Mouse (Mus musculus) lung, embryonic 15.5 days (tissue): ENCODE data around the gene Fbxw9. TPM values are rescaled to one million over a fixed set of nuclear protein-coding genes. Genes with fewer than 3 reads are reported as not detected.

Experiments
- ATAC-seq: fragments of 200-750 bp; cut with Nextera tagmentation; 2 replicates; pipeline ENCODE4 v1.8.0; 2017; ENCODE audit warnings: moderate number of reproducible peaks, borderline replicate concordance; ENCODE audit not compliant: low FRiP score, low TSS enrichment; ENCODE audit errors: extremely low read depth
- H3K27ac ChIP-seq: fragments of 300-500 bp; sonication (generic); 2 replicates; pipeline ENCODE4 v1.5.1; 2015; ENCODE audit warnings: moderate library complexity, mild to moderate bottlenecking, inconsistent platforms
- H3K27me3 ChIP-seq: fragments of 300-500 bp; sonication (generic); 2 replicates; pipeline ENCODE4 v1.6.1; 2015; ENCODE audit warnings: inconsistent platforms
- H3K36me3 ChIP-seq: fragments of 300-500 bp; sonication (generic); 2 replicates; pipeline ENCODE4 v1.6.1; 2015; ENCODE audit warnings: inconsistent platforms
- H3K4me1 ChIP-seq: fragments of 300-500 bp; sonication (generic); 2 replicates; pipeline ENCODE4 v1.6.1; 2015; ENCODE audit warnings: inconsistent platforms
- H3K4me2 ChIP-seq: fragments of 300-500 bp; sonication (generic); 2 replicates; pipeline ENCODE4 v1.6.1; 2015; ENCODE audit warnings: inconsistent platforms, mild to moderate bottlenecking, moderate library complexity
- H3K4me3 ChIP-seq: fragments of 300-500 bp; sonication (generic); 2 replicates; pipeline ENCODE4 v1.5.1; 2015; ENCODE audit warnings: mild to moderate bottlenecking, inconsistent platforms
- H3K9ac ChIP-seq: fragments of 300-500 bp; sonication (generic); 2 replicates; pipeline ENCODE4 v1.6.1; 2015; ENCODE audit warnings: inconsistent platforms
- H3K9me3 ChIP-seq: fragments of 300-500 bp; sonication (generic); 2 replicates; pipeline ENCODE4 v1.6.1; 2016; ENCODE audit warnings: inconsistent platforms
- WGBS: fragments of 180-500 bp; shearing (Covaris S2); methylation state at CpG from one replicate; pipeline ENCODE4 v1.1.7; 2015; 5-methylcytosine and 5-hydroxymethylcytosine counted together
- polyA plus RNA-seq: library from polyadenylated mRNA; unstranded; fragments of >200 nt; fragmentation: Nextera tagmentation; extraction: Ambion mirVana; gene quantifications from 2 replicates; pipeline ENCODE4 v1.2.1, GENCODE M21; 2015

Gene Fbxw9
- polyA plus RNA-seq, 1 experiment from 2014 or later = 28.4 TPM

GRCm38 (mm10) chr8:85037681-85038531 lies 21.9 kb upstream of the Fbxw9 start:
- H3K9ac ChIP-seq = peak overlapping the region; percentile 93
- H3K27me3 ChIP-seq = no peaks in the 10 kb centered on the region
- peak overlapping the region; percentile 90 for H3K4me3 ChIP-seq
- H3K4me1 ChIP-seq = peaks cover 34% of the 10 kb centered on the region
- H3K36me3 ChIP-seq = peaks cover 36% of the 10 kb centered on the region
- peak overlapping the region; percentile 100 for H3K27ac ChIP-seq
- ATAC-seq = peak; percentile 9; the same call in 1 of the 2 replicates
- H3K9me3 ChIP-seq = no peaks in the 10 kb centered on the region
- 2% methylated on average over 43 of the region's 57 CpGs for WGBS
- H3K4me2 ChIP-seq = peak overlapping the region; percentile 86

GRCm38 (mm10) chr8:85043619-85044018 lies 16.2 kb upstream of the Fbxw9 start:
- Histone ChIP-seq H3K4me2 (no peak overlapping the region), H3K9ac (no peak overlapping the region), H3K9me3 (no peaks in the 10 kb centered on the region), H3K27ac (no peak overlapping the region), H3K4me3 (no peak overlapping the region), H3K4me1 (peaks cover 8% of the 10 kb centered on the region), H3K36me3 (peaks cover 83% of the 10 kb centered on the region), H3K27me3 (no peaks in the 10 kb centered on the region)
- ATAC-seq = no peak
- 87% methylated on average over 6 of the region's 6 CpGs for WGBS

GRCm38 (mm10) chr8:85057367-85057766 lies 2.5 kb upstream of the Fbxw9 start:
- peaks cover 46% of the 10 kb centered on the region for H3K36me3 ChIP-seq
- no peak overlapping the region for H3K27ac ChIP-seq
- no peak overlapping the region for H3K4me2 ChIP-seq
- no peak overlapping the region for H3K4me3 ChIP-seq
- no peak overlapping the region for H3K9ac ChIP-seq
- ATAC-seq = no peak
- 78% methylated on average over 7 of the region's 7 CpGs for WGBS
- H3K4me1 ChIP-seq = peaks cover 8% of the 10 kb centered on the region
- no peaks in the 10 kb centered on the region for H3K27me3 ChIP-seq
- H3K9me3 ChIP-seq = no peaks in the 10 kb centered on the region

- Histone ChIP-seq H3K4me3 (no peak overlapping the region), H3K27ac (no peak overlapping the region), H3K4me2 (no peak overlapping the region), H3K9ac (no peak overlapping the region), H3K36me3 (0 out of 2 replicates have a peak, but pooled peaks cover 7% of the 10 kb centered on the region), H3K4me1 (peaks cover 8% of the 10 kb centered on the region), H3K27me3 (no peaks in the 10 kb centered on the region), H3K9me3 (no peaks in the 10 kb centered on the region)
- WGBS = 95% methylated on average over 4 of the region's 4 CpGs
- no peak for ATAC-seq
These were observed 2.7 kb downstream of the Fbxw9 start for GRCm38 (mm10) chr8:85062603-85063002.

GRCm38 (mm10) chr8:85065213-85065612 lies 5.4 kb downstream of the Fbxw9 start:
- no peaks in the 10 kb centered on the region for H3K27me3 ChIP-seq
- H3K27ac ChIP-seq = no peak overlapping the region
- H3K4me1 ChIP-seq = peaks cover 8% of the 10 kb centered on the region
- H3K36me3 ChIP-seq = 0 out of 2 replicates have a peak, but pooled peaks cover 7% of the 10 kb centered on the region
- no peaks in the 10 kb centered on the region for H3K9me3 ChIP-seq
- H3K9ac ChIP-seq = no peak overlapping the region
- H3K4me2 ChIP-seq = no peak overlapping the region
- no peak for ATAC-seq
- 36% methylated on average over 2 of the region's 2 CpGs for WGBS
- H3K4me3 ChIP-seq = no peak overlapping the region

GRCm38 (mm10) chr8:85067155-85067554 lies 7.3 kb downstream of the Fbxw9 start:
- no peaks in the 10 kb centered on the region for H3K27me3 ChIP-seq
- 0 out of 2 replicates have a peak, but pooled peaks cover 7% of the 10 kb centered on the region for H3K36me3 ChIP-seq
- no peak overlapping the region for H3K4me2 ChIP-seq
- H3K4me1 ChIP-seq = peaks cover 7% of the 10 kb centered on the region
- H3K4me3 ChIP-seq = no peak overlapping the region
- H3K9ac ChIP-seq = no peak overlapping the region
- no peak for ATAC-seq
- no peak overlapping the region for H3K27ac ChIP-seq
- no peaks in the 10 kb centered on the region for H3K9me3 ChIP-seq
- 97% methylated on average over 2 of the region's 2 CpGs for WGBS

- Histone ChIP-seq H3K4me1 (peaks cover 15% of the 10 kb centered on the region), H3K36me3 (0 out of 2 replicates have a peak, but pooled peaks cover 7% of the 10 kb centered on the region), H3K4me3 (no peak within 1 kb of the TSS), H3K4me2 (no peak within 1 kb of the TSS), H3K27me3 (no peaks in the 10 kb centered on the region), H3K9me3 (no peaks in the 10 kb centered on the region), H3K9ac (no peak within 1 kb of the TSS), H3K27ac (no peak within 1 kb of the TSS)
- ATAC-seq = no peak
These were observed 8.1 kb downstream of the Fbxw9 start, which contains the start of gene Gm5741 for GRCm38 (mm10) chr8:85067982-85068381. TSS of gene Gm5741 (minus strand) at chr8:85067982.

- H3K4me1 ChIP-seq = peaks cover 18% of the 10 kb centered on the region
- peak overlapping the region; percentile 80 for H3K4me3 ChIP-seq
- WGBS = 71% methylated on average over 5 of the region's 5 CpGs
- H3K27ac ChIP-seq = peak overlapping the region; percentile 95; the same call in 1 of the 2 replicates
- peak overlapping the region; percentile 72 for H3K4me2 ChIP-seq
- ATAC-seq = no peak
- no peaks in the 10 kb centered on the region for H3K27me3 ChIP-seq
- peaks cover 31% of the 10 kb centered on the region for H3K36me3 ChIP-seq
- no peak overlapping the region for H3K9ac ChIP-seq
- H3K9me3 ChIP-seq = no peaks in the 10 kb centered on the region
These were observed 11.2 kb downstream of the Fbxw9 start for GRCm38 (mm10) chr8:85071041-85071440.

- peak; percentile 88 for ATAC-seq
These were observed 11.8 kb downstream of the Fbxw9 start, which contains the start of gene Dhps for GRCm38 (mm10) chr8:85071514-85072281. TSS of gene Dhps (plus strand) at chr8:85071757.

GRCm38 (mm10) chr8:85072364-85072929 lies 12.6 kb downstream of the Fbxw9 start:
- Histone ChIP-seq H3K4me1 (peaks cover 18% of the 10 kb centered on the region), H3K27ac (peak overlapping the region; percentile 95), H3K9me3 (no peaks in the 10 kb centered on the region), H3K27me3 (no peaks in the 10 kb centered on the region), H3K4me3 (peak overlapping the region; percentile 80), H3K36me3 (peaks cover 34% of the 10 kb centered on the region), H3K9ac (peak overlapping the region; percentile 75), H3K4me2 (peak overlapping the region; percentile 72)
- no peak for ATAC-seq
- WGBS = 29% methylated on average over 9 of the region's 9 CpGs

More at GRCm38 (mm10) chr8:85071514-85072281, 11.8 kb downstream of the Fbxw9 start, which contains the start of gene Dhps:
- under 1% methylated on average over 68 of the region's 68 CpGs for WGBS
- peak within 1 kb of the TSS; percentile 72 for H3K4me2 ChIP-seq
- H3K4me1 ChIP-seq = peaks cover 18% of the 10 kb centered on the region
- no peaks in the 10 kb centered on the region for H3K9me3 ChIP-seq
- H3K9ac ChIP-seq = peak within 1 kb of the TSS; percentile 75
- peak within 1 kb of the TSS; percentile 80 for H3K4me3 ChIP-seq
- H3K27me3 ChIP-seq = no peaks in the 10 kb centered on the region
- H3K27ac ChIP-seq = peak within 1 kb of the TSS; percentile 95
- H3K36me3 ChIP-seq = peaks cover 32% of the 10 kb centered on the region

GRCm38 (mm10) chr8:85073041-85073612 lies 13.3 kb downstream of the Fbxw9 start:
- no peak for ATAC-seq
- Histone ChIP-seq H3K27me3 (no peaks in the 10 kb centered on the region), H3K4me1 (peaks cover 18% of the 10 kb centered on the region), H3K4me3 (no peak overlapping the region), H3K9ac (no peak overlapping the region), H3K36me3 (peaks cover 34% of the 10 kb centered on the region), H3K9me3 (no peaks in the 10 kb centered on the region), H3K27ac (no peak overlapping the region), H3K4me2 (peak overlapping the region; percentile 72; the same call in 1 of the 2 replicates)
- 87% methylated on average over 15 of the region's 15 CpGs for WGBS
